Mouse (Mus musculus) adrenal gland, postnatal 10 days (tissue): ENCODE data around the gene Slc2a3. TPM values are rescaled to one million over a fixed set of nuclear protein-coding genes. Genes with fewer than 3 reads are reported as not detected.
"Not testable (repeated sequence)": the region's sequence is repeated elsewhere in the genome, so short reads cannot be mapped to it uniquely, and the experiment has no call there.

Experiments
- DNase-seq: peaks from one replicate; pipeline ENCODE4 v3.0.0; 2021; ENCODE audit warnings: mixed read lengths
- total RNA-seq, 2 experiments: library from RNA; stranded (reverse); gene quantifications; 2 replicates each; pipeline ENCODE4 v1.2.3; 2021

Slc2a3 gene
- total RNA-seq, 2 experiments from 2014 or later, result 10.1 to 12.9 TPM

- DNase-seq, result peak; percentile 50
Measured at GRCm38 (mm10) chr6:122764446-122765297, 36.8 kb downstream of the Slc2a3 start.

GRCm38 (mm10) chr6:122763844-122764445 lies 37.5 kb downstream of the Slc2a3 start:
- no peak for DNase-seq

DNA sequence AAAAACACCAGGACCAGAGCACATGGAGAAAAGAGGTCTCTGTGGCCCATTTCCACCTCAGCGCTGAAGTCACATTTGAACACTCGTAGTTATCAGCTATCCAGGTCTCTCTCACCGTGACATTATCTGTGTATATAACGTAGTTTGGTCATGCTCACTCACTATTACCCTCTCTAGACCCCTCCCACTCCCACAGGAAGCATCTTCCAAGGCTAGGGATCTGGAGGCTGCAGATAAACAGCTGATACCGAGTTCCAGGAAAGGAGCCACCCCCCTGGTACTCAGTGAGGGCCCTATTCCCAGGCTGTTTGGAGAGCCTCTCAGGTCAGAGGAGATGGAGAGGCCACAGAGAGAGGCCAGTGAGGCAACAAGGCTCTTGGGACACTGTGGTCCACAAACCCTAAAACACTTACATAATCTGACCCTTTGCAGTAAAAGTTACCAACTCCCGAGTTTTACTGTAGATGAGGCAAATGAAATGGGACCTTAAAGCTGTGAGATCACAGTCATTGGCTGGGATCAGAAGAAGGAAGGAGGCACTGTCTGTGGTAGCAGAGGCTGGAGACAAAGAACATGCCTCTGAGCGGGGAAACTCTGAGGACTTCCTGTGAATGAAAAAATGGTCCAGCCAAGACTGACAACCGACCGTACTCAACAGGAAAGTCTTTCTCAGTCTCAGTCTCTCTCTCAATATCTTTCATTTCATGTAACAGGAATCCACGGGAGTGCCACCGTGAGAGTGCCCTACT lies 38.3 kb downstream of the Slc2a3 start:
- no peak for DNase-seq

DNA sequence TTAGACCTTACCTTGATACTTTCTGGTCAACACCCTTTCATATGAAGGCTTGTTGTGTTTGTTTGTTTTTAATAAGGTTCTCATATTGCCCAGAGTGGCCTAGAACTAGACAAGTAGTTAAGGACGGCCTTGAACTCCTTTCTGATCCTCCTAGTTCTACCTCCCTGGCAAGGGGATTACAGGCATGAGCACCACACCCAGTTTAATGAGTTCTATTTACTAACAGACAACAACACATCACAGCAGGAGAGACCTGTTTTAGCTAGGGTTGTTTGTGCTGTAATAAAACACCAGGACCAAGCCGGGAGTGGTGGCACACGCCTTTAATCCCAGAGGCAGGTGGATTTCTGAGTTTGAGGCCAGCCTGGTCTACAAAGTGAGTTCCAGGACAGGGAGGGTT lies 39.0 kb downstream of the Slc2a3 start:
- DNase-seq, result no peak

- no peak for DNase-seq
Measured at GRCm38 (mm10) chr6:122761901-122762300, 39.5 kb downstream of the Slc2a3 start.

DNA sequence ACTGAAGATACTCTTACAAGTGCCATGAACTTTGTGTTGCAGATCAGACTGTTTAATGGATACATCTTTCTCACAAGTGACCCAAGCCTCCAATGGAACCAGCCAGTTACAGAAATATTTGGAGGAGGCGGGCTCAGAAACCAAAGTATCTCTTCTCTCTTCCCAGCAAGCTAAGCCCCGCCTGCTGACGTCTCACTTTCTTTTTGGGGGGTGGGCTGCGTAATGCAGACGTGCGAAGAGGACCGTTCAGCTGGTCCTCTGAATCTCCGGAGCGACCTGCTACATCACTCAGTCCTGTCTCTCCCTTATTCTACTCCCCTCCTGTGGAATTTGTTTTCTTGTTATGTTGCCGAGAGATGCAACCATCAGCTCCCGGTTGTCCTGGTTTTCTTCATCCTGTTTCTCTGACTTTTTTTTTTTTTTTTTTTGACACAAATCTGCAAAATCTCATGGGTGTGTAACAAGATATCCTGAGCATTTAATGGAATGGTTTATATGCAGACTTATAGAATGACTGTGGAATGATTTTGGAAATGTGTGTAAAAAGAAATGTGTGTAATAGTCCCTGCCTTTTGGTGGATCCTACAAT lies 40.3 kb downstream of the Slc2a3 start:
- peak; percentile 59 for DNase-seq

- DNase-seq, result no peak
Measured at GRCm38 (mm10) chr6:122758732-122759131, 42.7 kb downstream of the Slc2a3 start.

DNA sequence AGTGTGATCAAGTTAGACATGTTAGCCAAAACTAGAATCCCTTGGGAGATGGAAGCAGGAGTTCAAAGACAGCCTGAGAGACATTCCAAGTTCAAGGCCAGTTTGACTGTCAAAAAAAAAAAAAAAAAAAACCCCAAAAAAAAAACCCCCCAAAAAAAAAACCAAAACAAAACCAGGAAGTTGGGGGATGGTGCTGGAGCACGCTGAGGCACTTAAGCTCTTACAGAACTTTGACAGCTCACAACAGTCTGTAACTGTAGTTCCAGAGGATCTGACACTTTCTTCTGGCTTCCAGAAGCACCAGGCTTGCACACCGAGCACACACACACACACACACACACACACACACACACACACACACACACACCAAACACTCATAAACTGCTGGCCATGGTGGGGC lies 45.5 kb downstream of the Slc2a3 start:
- DNase-seq, result no peak

DNA sequence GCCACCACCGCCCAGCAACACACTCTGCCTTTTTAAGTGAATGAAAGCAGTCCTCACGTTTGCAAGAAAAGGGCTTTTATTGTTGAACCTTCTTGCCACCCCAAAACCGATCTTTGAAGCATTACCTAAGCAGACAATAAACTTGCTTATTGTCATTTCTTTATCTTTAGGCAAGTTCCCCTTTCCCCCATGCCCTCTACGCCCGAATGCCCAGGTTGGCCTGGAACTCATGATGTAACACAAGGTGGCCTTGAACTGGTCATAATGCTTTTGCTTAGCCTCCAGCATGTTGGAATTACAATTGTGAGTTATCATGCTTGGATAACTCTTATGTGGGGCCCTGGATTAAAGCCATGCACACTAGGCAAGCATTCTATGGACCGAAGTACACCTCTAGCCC lies 50.9 kb downstream of the Slc2a3 start:
- DNase-seq, result no peak

DNA sequence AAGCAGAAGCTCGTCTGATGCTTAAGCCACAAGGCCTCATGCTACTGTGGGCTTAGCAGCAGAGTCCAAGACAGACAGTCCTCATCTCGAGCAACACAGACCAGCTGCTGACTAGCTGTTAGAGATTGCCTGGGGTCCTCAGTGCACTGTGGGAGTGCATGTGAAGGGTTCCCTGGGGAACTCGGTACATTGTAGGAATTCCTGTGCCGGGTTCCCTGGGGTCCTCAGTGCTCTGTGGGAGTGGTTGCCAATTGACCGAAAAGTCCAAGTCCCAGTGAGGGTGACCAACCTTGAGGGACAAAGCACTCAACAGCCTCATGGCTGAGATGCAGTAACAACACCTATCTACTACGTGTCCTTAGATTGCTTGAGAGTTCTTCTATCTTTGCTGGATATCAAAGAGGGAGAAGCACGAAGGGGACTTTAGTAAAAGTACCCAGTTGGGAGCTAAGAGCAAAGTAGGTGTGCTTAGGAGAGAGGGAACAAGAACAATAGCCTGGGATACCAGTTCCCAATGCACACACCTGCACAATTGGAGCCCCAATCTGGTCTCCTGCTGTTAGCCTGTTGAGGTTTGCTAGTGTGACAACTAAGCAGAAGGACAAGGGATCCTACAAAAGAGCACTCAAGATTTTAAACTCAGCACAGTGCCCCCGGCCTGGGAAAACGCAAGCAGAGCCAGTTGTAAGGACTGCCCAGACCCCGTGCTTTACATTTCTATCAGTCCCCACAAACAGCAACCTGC lies 56.8 kb downstream of the Slc2a3 start:
- no peak for DNase-seq

DNA sequence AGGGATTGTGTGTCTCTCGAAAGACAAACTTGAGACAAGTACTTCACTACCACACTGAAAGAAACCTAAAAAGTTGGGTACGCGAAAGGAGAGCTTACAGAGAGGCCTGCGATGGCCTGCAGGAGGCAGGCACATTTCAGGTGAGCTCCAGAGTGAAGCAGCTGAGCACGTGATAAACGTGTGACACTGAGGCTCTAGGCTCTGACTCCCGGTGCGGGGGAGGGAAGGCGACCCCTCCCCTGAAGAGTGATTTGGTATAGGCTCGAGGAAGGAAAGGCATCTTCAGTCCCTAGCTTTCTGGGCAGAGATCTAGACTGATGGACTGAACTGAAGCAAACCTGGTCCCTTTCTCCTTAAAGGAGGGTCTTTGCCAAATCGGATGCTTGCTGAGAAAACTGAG lies 58.1 kb downstream of the Slc2a3 start:
- DNase-seq, result no peak

DNA sequence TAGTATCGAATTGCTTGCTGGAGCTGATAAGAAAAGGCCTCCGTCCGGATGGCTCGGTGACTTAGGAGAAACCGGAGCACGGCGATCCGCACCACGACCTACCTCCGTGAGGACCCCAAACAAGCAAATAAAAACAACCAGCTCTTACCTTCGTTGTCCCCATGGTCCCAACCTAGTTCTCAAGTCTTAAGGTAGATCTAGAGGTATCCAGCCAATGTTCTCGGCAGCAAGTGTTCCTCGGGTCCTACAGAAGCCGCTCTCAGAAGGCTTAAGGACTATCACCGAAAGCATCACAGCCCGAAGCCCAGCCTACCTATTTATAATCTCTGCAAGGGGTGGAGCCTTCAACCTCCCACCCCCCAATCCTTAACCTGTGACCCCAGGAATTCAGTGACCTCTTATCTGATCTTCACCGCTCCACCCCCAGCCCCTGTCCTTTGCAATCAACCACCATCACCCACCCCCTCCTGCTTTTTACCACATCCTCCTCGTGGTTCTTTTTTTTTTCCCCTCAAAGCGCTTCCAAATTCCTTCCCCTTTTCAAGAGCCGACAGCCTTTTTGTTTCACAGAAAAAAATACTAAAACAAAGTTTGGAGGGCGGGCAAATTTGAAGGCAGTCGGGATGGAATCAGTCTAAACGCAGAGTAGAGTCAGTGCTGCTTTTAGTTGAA lies 59.1 kb downstream of the Slc2a3 start:
- DNase-seq, result no peak

GRCm38 (mm10) chr6:122741460-122742227 lies 59.8 kb downstream of the Slc2a3 start:
- no peak for DNase-seq

DNA sequence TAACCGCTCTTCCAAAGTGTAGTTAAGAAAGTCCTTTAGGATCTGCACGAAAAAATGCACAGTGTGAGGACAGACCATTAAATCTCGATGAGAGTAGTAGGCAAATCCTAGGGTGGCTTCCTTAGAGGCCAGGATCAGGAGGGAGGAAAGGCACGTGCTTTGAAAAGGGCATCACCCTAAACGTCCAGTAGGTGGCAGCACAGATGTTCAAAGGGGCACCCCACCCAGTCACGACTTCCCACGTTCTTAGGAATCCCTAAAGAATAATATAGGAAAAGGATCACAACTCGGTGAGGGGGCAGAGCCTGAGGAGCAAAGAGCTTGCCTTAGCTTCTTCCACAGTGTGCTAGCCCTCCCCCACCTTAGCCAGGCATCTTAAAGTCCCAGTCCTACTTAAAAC lies 61.5 kb downstream of the Slc2a3 start:
- DNase-seq, result peak; percentile 83

- DNase-seq, result peak; percentile 84
Measured at GRCm38 (mm10) chr6:122719942-122720341, 81.5 kb downstream of the Slc2a3 start.

- DNase-seq, result not testable (repeated sequence)
Measured at GRCm38 (mm10) chr6:122718224-122718623, 83.2 kb downstream of the Slc2a3 start.

GRCm38 (mm10) chr6:122715886-122716285 lies 85.6 kb downstream of the Slc2a3 start:
- DNase-seq, result no peak

- no peak for DNase-seq
Measured at GRCm38 (mm10) chr6:122714707-122715365, 86.6 kb downstream of the Slc2a3 start.

GRCm38 (mm10) chr6:122713116-122713515 lies 88.3 kb downstream of the Slc2a3 start:
- DNase-seq, result peak; percentile 17

DNA sequence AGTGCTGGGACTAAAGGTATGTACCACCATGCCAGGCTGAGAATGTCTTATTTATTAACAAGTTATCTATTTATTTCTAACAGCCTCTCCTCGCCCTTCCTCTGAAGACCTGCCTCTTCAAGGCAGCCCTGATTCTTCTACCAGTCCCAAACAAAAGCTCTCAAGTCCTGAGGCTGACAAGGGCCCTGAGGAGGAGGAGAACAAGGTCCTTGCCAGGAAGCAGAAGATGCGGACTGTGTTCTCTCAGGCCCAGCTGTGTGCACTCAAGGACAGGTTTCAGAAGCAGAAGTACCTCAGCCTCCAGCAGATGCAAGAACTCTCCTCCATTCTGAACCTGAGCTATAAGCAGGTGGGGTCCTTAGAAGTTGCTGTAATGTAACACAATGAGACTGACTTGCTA lies 90.0 kb downstream of the Slc2a3 start:
- no peak for DNase-seq
